Mouse (Mus musculus): ENCODE results near the gene Crlf1. TPM values are rescaled to one million over a fixed set of nuclear protein-coding genes. Genes with fewer than 3 reads are reported as not detected.

Crlf1 gene
- polyA plus RNA-seq, 1 experiment from 2014 or later: 1.8 TPM

- ATAC-seq (ENCODE audit: insufficient number of reproducible peaks, insufficient read depth, low FRiP score, low read depth): no peak
- Histone ChIP-seq H3K4me1 (ENCODE audit: control insufficient read depth, insufficient read depth, low read length) (peaks cover 15% of the 10 kb centered on the region), H3K27me3 (ENCODE audit: control insufficient read depth, insufficient read depth, low read length) (no peaks in the 10 kb centered on the region), H3K9me3 (ENCODE audit: control insufficient read depth, low read depth, low read length) (no peaks in the 10 kb centered on the region), H3K36me3 (ENCODE audit: control insufficient read depth, insufficient read depth, low read length) (peaks cover 33% of the 10 kb centered on the region), H3K4me2 (replicated peaks; ENCODE audit: low read depth, low read length) (peak overlapping the region; percentile 77), H3K27ac (ENCODE audit: low read length) (peak overlapping the region; percentile 89), H3K9ac (replicated peaks; ENCODE audit: low read depth, low read length) (peak overlapping the region; percentile 91), H3K4me3 (ENCODE audit: low read depth, low read length) (peak overlapping the region; percentile 81)
- 22% methylated on average over 13 of the region's 13 CpGs for WGBS
Observed at GRCm38 (mm10) chr8:70528182-70528797, 35.3 kb downstream of the Crlf1 start.

- H3K9me3 ChIP-seq (ENCODE audit: control insufficient read depth, low read depth, low read length): no peaks in the 10 kb centered on the region
- no peak overlapping the region for H3K27ac ChIP-seq (ENCODE audit: low read length)
- no peak overlapping the region for H3K4me3 ChIP-seq (ENCODE audit: low read depth, low read length)
- no peak overlapping the region for H3K4me2 ChIP-seq (replicated peaks; ENCODE audit: low read depth, low read length)
- no peak for ATAC-seq (ENCODE audit: insufficient number of reproducible peaks, insufficient read depth, low FRiP score, low read depth)
- whole genome bisulfite sequencing: 78% methylated on average over 5 of the region's 5 CpGs
- no peaks in the 10 kb centered on the region for H3K27me3 ChIP-seq (ENCODE audit: control insufficient read depth, insufficient read depth, low read length)
- H3K9ac ChIP-seq (replicated peaks; ENCODE audit: low read depth, low read length): no peak overlapping the region
- peaks cover 13% of the 10 kb centered on the region for H3K4me1 ChIP-seq (ENCODE audit: control insufficient read depth, insufficient read depth, low read length)
- peaks cover 38% of the 10 kb centered on the region for H3K36me3 ChIP-seq (ENCODE audit: control insufficient read depth, insufficient read depth, low read length)
Observed at GRCm38 (mm10) chr8:70529299-70529698, 36.3 kb downstream of the Crlf1 start.

- no peak overlapping the region for H3K9ac ChIP-seq (replicated peaks; ENCODE audit: low read depth, low read length)
- H3K4me1 ChIP-seq (ENCODE audit: control insufficient read depth, insufficient read depth, low read length): peaks cover 13% of the 10 kb centered on the region
- H3K36me3 ChIP-seq (ENCODE audit: control insufficient read depth, insufficient read depth, low read length): peaks cover 42% of the 10 kb centered on the region
- H3K4me3 ChIP-seq (ENCODE audit: low read depth, low read length): no peak overlapping the region
- H3K4me2 ChIP-seq (replicated peaks; ENCODE audit: low read depth, low read length): no peak overlapping the region
- H3K27me3 ChIP-seq (ENCODE audit: control insufficient read depth, insufficient read depth, low read length): no peaks in the 10 kb centered on the region
- H3K27ac ChIP-seq (ENCODE audit: low read length): no peak overlapping the region
- H3K9me3 ChIP-seq (ENCODE audit: control insufficient read depth, low read depth, low read length): no peaks in the 10 kb centered on the region
- 93% methylated on average over 3 of the region's 3 CpGs for WGBS
- no peak for ATAC-seq (ENCODE audit: insufficient number of reproducible peaks, insufficient read depth, low FRiP score, low read depth)
Observed at GRCm38 (mm10) chr8:70529741-70530161, 36.8 kb downstream of the Crlf1 start.

DNA sequence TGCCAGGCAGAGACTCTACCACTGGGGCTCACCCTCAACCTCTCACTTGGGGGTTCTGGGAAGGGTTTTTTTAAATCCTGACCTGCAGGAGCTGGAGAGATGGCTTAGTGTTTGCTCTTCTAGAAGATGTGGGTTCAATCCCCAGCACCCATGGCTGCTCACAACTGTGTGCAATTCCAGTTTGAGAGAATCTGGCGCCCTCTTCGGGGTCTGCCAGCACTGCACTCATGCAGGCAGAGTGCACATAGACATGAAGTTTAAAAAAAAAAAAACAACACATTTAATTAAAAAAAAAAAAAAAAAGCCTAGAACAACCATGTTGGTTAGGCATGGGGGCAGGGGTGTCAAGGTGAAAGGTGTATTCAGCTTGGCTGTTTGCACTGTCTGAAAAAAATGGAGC is 37.4 kb downstream of the Crlf1 start:
- ATAC-seq (ENCODE audit: insufficient number of reproducible peaks, insufficient read depth, low FRiP score, low read depth): no peak
- Histone ChIP-seq H3K9me3 (ENCODE audit: control insufficient read depth, low read depth, low read length) (no peaks in the 10 kb centered on the region), H3K9ac (replicated peaks; ENCODE audit: low read depth, low read length) (no peak overlapping the region), H3K27me3 (ENCODE audit: control insufficient read depth, insufficient read depth, low read length) (no peaks in the 10 kb centered on the region), H3K36me3 (ENCODE audit: control insufficient read depth, insufficient read depth, low read length) (peaks cover 46% of the 10 kb centered on the region), H3K27ac (ENCODE audit: low read length) (no peak overlapping the region), H3K4me1 (ENCODE audit: control insufficient read depth, insufficient read depth, low read length) (peaks cover 13% of the 10 kb centered on the region), H3K4me3 (ENCODE audit: low read depth, low read length) (no peak overlapping the region), H3K4me2 (replicated peaks; ENCODE audit: low read depth, low read length) (no peak overlapping the region)
- WGBS: 92% methylated on average over 2 of the region's 2 CpGs

GRCm38 (mm10) chr8:70534281-70534680 is 41.3 kb downstream of the Crlf1 start:
- Histone ChIP-seq H3K4me3 (ENCODE audit: low read depth, low read length) (no peak overlapping the region), H3K4me2 (replicated peaks; ENCODE audit: low read depth, low read length) (no peak overlapping the region), H3K4me1 (ENCODE audit: control insufficient read depth, insufficient read depth, low read length) (peaks cover 5% of the 10 kb centered on the region; the same call in 1 of the 2 replicates), H3K9ac (replicated peaks; ENCODE audit: low read depth, low read length) (no peak overlapping the region), H3K27ac (ENCODE audit: low read length) (no peak overlapping the region), H3K27me3 (ENCODE audit: control insufficient read depth, insufficient read depth, low read length) (no peaks in the 10 kb centered on the region), H3K9me3 (ENCODE audit: control insufficient read depth, low read depth, low read length) (no peaks in the 10 kb centered on the region), H3K36me3 (ENCODE audit: control insufficient read depth, insufficient read depth, low read length) (peaks cover 64% of the 10 kb centered on the region)
- ATAC-seq (ENCODE audit: insufficient number of reproducible peaks, insufficient read depth, low FRiP score, low read depth): no peak
- 93% methylated on average over 12 of the region's 12 CpGs for WGBS

GRCm38 (mm10) chr8:70535221-70535620 is 42.3 kb downstream of the Crlf1 start:
- ATAC-seq (ENCODE audit: insufficient number of reproducible peaks, insufficient read depth, low FRiP score, low read depth): no peak
- no peak overlapping the region for H3K4me3 ChIP-seq (ENCODE audit: low read depth, low read length)
- H3K36me3 ChIP-seq (ENCODE audit: control insufficient read depth, insufficient read depth, low read length): peaks cover 59% of the 10 kb centered on the region
- H3K9me3 ChIP-seq (ENCODE audit: control insufficient read depth, low read depth, low read length): no peaks in the 10 kb centered on the region
- WGBS: 91% methylated on average over 3 of the region's 3 CpGs
- peaks cover 7% of the 10 kb centered on the region for H3K4me1 ChIP-seq (ENCODE audit: control insufficient read depth, insufficient read depth, low read length)
- no peak overlapping the region for H3K27ac ChIP-seq (ENCODE audit: low read length)
- H3K4me2 ChIP-seq (replicated peaks; ENCODE audit: low read depth, low read length): no peak overlapping the region
- H3K9ac ChIP-seq (replicated peaks; ENCODE audit: low read depth, low read length): no peak overlapping the region
- no peaks in the 10 kb centered on the region for H3K27me3 ChIP-seq (ENCODE audit: control insufficient read depth, insufficient read depth, low read length)

GRCm38 (mm10) chr8:70535701-70536100 is 42.7 kb downstream of the Crlf1 start:
- 90% methylated on average over 2 of the region's 2 CpGs for WGBS
- Histone ChIP-seq H3K4me3 (ENCODE audit: low read depth, low read length) (no peak overlapping the region), H3K9ac (replicated peaks; ENCODE audit: low read depth, low read length) (no peak overlapping the region), H3K27ac (ENCODE audit: low read length) (no peak overlapping the region), H3K9me3 (ENCODE audit: control insufficient read depth, low read depth, low read length) (no peaks in the 10 kb centered on the region), H3K36me3 (ENCODE audit: control insufficient read depth, insufficient read depth, low read length) (peaks cover 55% of the 10 kb centered on the region), H3K27me3 (ENCODE audit: control insufficient read depth, insufficient read depth, low read length) (no peaks in the 10 kb centered on the region), H3K4me1 (ENCODE audit: control insufficient read depth, insufficient read depth, low read length) (peaks cover 12% of the 10 kb centered on the region), H3K4me2 (replicated peaks; ENCODE audit: low read depth, low read length) (no peak overlapping the region)
- ATAC-seq (ENCODE audit: insufficient number of reproducible peaks, insufficient read depth, low FRiP score, low read depth): no peak

- 13% methylated on average over 24 of the region's 24 CpGs for WGBS
- H3K27ac ChIP-seq (ENCODE audit: low read length): peak overlapping the region; percentile 86
- H3K4me1 ChIP-seq (ENCODE audit: control insufficient read depth, insufficient read depth, low read length): peaks cover 18% of the 10 kb centered on the region
Observed at GRCm38 (mm10) chr8:70538024-70538579, 45.1 kb downstream of the Crlf1 start.

More at GRCm38 (mm10) chr8:70538024-70538579, 45.1 kb downstream of the Crlf1 start:
- H3K36me3 ChIP-seq (ENCODE audit: control insufficient read depth, insufficient read depth, low read length): peaks cover 31% of the 10 kb centered on the region; the same call in 1 of the 2 replicates
- no peaks in the 10 kb centered on the region for H3K27me3 ChIP-seq (ENCODE audit: control insufficient read depth, insufficient read depth, low read length)
- H3K9me3 ChIP-seq (ENCODE audit: control insufficient read depth, low read depth, low read length): no peaks in the 10 kb centered on the region
- H3K4me3 ChIP-seq (ENCODE audit: low read depth, low read length): peak overlapping the region; percentile 82
- peak; percentile 16; the same call in 1 of the 2 replicates for ATAC-seq (ENCODE audit: insufficient number of reproducible peaks, insufficient read depth, low FRiP score, low read depth)
- peak overlapping the region; percentile 96 for H3K4me2 ChIP-seq (replicated peaks; ENCODE audit: low read depth, low read length)
- no peak overlapping the region for H3K9ac ChIP-seq (replicated peaks; ENCODE audit: low read depth, low read length)
